Mouse (Mus musculus) heart, embryonic 14.5 days (tissue): ENCODE measurements around the gene Arl4d. TPM values are rescaled to one million over a fixed set of nuclear protein-coding genes. Genes with fewer than 3 reads are reported as not detected.

Experiments
- ATAC-seq: fragments of 200-750 bp; cut with Nextera tagmentation; 2 replicates; pipeline ENCODE4 v1.8.0; 2017; ENCODE audit warnings: low read depth, moderate TSS enrichment; ENCODE audit not compliant: insufficient number of reproducible peaks, insufficient read depth, low FRiP score
- H3K27ac ChIP-seq, 2 experiments: fragments of 200-500 bp in 1 of 2; fragments of 300-500 bp in 1 of 2; sonication (generic) in 1 of 2; replicated peaks in 1 of 2; 2 replicates each; pipeline ENCODE4 v1.5.1; 2012 to 2014; ENCODE audit warnings: low read depth in 2 of 2, low read length in 2 of 2, control low read depth in 1 of 2, mild to moderate bottlenecking in 1 of 2, mixed read lengths in 1 of 2; ENCODE audit not compliant: control insufficient read depth in 1 of 2, insufficient read depth in 1 of 2
- H3K27me3 ChIP-seq: fragments of 300-500 bp; sonication (generic); 2 replicates; pipeline ENCODE4 v1.6.1; 2014; ENCODE audit warnings: mild to moderate bottlenecking, low read length, control low read depth; ENCODE audit not compliant: control insufficient read depth, insufficient read depth
- H3K36me3 ChIP-seq: fragments of 300-500 bp; sonication (generic); 2 replicates; pipeline ENCODE4 v1.6.1; 2014; ENCODE audit warnings: mild to moderate bottlenecking, control low read depth, low read length, mixed read lengths; ENCODE audit not compliant: control insufficient read depth, insufficient read depth
- H3K4me1 ChIP-seq, 2 experiments: fragments of 200-500 bp in 1 of 2; fragments of 300-500 bp in 1 of 2; sonication (generic) in 1 of 2; 2 replicates each; pipeline ENCODE4 v1.6.1; 2012 to 2014; ENCODE audit warnings: low read length in 2 of 2, control low read depth in 1 of 2, mixed read lengths in 1 of 2; ENCODE audit not compliant: control insufficient read depth in 2 of 2, insufficient read depth in 2 of 2
- H3K4me2 ChIP-seq: fragments of 300-500 bp; sonication (generic); 2 replicates; pipeline ENCODE4 v1.6.1; 2014; ENCODE audit warnings: mild to moderate bottlenecking, low read length
- H3K4me3 ChIP-seq, 2 experiments: fragments of 200-500 bp in 1 of 2; fragments of 300-500 bp in 1 of 2; sonication (generic) in 1 of 2; 2 replicates each; pipeline ENCODE4 v1.5.1; 2012 to 2014; ENCODE audit warnings: low read length in 2 of 2, mild to moderate bottlenecking in 2 of 2, control low read depth in 1 of 2, low read depth in 1 of 2, moderate library complexity in 1 of 2; ENCODE audit not compliant: control insufficient read depth in 1 of 2, insufficient read depth in 1 of 2
- H3K9ac ChIP-seq: fragments of 300-500 bp; sonication (generic); 2 replicates; pipeline ENCODE4 v1.6.1; 2014; ENCODE audit warnings: mild to moderate bottlenecking, low read length
- H3K9me3 ChIP-seq: fragments of 300-500 bp; sonication (generic); 2 replicates; pipeline ENCODE4 v1.6.1; 2016; ENCODE audit warnings: low read length, control low read depth; ENCODE audit not compliant: control insufficient read depth
- WGBS: fragments of 180-500 bp; shearing (Covaris S2); extraction: QIAGEN DNeasy Blood & Tissue Kit; methylation state at CpG from one replicate; pipeline ENCODE4 v1.1.7; 2014; 5-methylcytosine and 5-hydroxymethylcytosine counted together
- polyA plus RNA-seq: library from polyadenylated mRNA; unstranded; fragments of >200 nt; fragmentation: Nextera tagmentation; extraction: Ambion mirVana; gene quantifications from 2 replicates; pipeline ENCODE4 v1.2.1, GENCODE M21; 2014

The Arl4d gene
- polyA plus RNA-seq, 1 experiment from 2014 or later: 6.7 TPM

DNA sequence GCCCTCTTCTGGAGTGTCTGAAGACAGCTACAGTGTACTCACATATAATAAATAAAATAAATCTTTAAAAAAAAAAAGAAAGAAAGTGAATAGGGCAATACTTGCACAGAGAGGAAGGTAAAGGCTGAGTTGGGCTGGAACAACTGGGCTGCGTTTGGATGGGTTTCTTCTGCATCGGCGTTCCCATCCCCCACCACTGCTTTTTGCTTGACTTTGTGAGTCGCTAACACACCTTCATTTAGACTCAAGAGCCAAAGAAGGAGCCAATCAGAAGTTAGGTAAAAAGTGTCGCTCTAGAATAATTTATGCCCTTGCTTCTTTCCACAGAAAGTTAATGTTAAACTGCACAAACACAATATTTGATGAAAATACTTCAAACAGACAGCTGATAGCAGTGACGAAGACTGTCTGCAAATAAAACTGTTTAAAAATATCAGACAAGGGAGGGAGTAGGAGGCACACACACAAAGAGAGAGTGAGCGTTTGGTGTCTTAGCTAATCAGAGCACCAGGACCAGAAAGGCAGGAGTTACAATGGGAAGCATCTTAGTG is 17.1 kb downstream of the Arl4d start:
- no peak for ATAC-seq
- Histone ChIP-seq H3K27ac (no peak overlapping the region), H3K9me3 (no peaks in the 10 kb centered on the region), H3K4me3 (no peak overlapping the region), H3K27me3 (no peaks in the 10 kb centered on the region), H3K4me2 (no peak overlapping the region), H3K36me3 (no peaks in the 10 kb centered on the region), H3K9ac (no peak overlapping the region), H3K4me1 (peaks cover 14 to 15% of the 10 kb centered on the region in 2 experiments)
- 70% methylated on average over 7 of the region's 7 CpGs for WGBS

DNA sequence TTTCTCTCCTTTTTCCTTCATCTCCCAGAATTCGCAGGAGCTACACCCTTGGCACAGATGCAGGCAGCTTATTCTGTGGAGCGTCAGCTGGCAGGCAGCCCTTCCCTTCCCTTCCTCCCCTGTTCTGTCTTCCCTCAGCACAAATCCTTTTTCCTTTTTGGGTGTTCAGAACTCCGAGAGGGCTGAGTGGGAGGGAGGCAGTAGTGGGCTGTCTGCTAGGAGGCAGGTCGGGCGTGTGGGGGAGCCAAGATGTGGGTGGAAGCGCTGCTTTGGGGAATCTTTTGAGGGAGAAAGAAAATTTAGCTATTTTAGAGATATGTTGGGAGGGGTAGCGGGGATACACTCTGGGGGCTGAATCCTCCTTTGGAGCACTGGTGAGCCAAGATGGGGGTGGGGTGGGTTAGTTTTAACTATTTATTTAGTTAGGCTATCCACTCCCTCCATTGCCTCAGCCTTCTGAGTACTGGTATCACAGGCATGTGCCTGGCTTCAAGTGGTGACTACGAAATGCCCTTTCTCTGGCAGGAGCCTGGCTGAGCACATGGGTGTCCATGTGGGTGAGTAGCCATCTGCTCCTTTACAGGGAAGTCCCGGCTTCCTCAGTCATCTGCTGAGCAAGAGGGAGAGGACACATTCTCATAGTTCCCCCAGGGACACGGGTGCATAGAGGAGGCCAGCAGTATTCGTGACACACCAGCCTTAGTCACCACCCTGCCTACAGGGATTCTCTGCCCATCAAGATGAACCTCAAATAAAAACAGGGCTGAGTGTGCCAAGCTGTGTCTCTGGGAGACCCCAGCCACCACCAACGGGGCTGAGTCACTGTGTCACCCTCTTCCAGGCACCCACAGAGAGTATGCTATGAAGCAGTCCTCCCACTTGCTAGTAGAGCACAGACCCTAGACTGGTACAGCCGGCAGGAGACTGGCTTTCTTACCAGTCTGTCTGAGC is 22.3 kb downstream of the Arl4d start:
- Histone ChIP-seq H3K27ac (peak overlapping the region; percentile 12 to 62; a peak in 3 of 4 replicates), H3K4me1 (peaks cover 9 to 14% of the 10 kb centered on the region in 2 experiments), H3K36me3 (no peaks in the 10 kb centered on the region), H3K4me3 (no peak overlapping the region), H3K27me3 (no peaks in the 10 kb centered on the region), H3K4me2 (peak overlapping the region; percentile 42), H3K9me3 (no peaks in the 10 kb centered on the region), H3K9ac (peak overlapping the region; percentile 26; the same call in 1 of the 2 replicates)
- 27% methylated on average over 13 of the region's 13 CpGs for WGBS
- peak; percentile 54 for ATAC-seq

DNA sequence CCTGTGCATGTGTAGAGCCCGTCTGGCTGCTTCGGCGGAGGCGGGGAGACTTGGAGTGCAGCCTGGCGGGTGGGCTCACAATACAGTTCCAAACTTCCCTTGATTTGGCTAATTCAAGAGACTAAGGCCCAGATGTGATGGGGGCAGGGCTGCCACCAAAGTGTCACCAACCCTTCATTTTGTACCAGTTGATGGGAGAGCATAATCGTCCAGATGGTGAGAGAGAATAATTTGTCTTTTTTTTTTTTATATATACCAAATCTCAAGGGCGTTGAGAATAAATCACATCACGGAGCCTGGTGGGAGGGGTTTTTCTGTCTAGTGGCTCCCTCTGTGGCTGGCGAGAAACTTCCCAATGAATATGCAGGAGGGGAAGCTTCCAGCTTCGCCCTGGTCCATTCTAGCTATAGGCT is 24.4 kb downstream of the Arl4d start:
- Histone ChIP-seq H3K27ac (no peak overlapping the region), H3K9me3 (no peaks in the 10 kb centered on the region), H3K9ac (no peak overlapping the region), H3K4me1 (peaks cover 9 to 14% of the 10 kb centered on the region in 2 experiments), H3K27me3 (no peaks in the 10 kb centered on the region), H3K36me3 (no peaks in the 10 kb centered on the region), H3K4me2 (no peak overlapping the region), H3K4me3 (no peak overlapping the region)
- ATAC-seq: no peak
- 72% methylated on average over 10 of the region's 10 CpGs for WGBS

DNA sequence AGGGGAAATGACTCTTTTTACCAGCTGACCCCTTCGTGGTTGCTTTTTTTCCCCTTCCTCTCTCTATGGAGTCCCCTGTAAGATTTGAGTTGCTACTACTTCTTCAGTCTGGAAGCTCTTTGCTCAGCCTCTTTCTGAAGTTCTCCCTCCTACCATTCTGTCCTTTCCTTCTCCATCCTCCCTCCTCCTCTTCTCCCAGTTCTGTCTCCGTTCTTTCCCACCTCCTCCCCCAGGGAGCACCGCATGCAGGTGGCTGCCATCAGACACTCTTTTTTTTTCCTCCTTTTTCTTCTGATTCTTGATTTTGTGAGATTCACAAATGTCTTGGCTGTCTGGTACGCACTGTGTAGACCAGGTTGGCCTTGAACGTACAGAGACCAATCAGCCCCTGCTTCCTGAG is 25.0 kb downstream of the Arl4d start:
- Histone ChIP-seq H3K9me3 (no peaks in the 10 kb centered on the region), H3K9ac (no peak overlapping the region), H3K4me3 (no peak overlapping the region), H3K4me1 (peaks cover 10 to 14% of the 10 kb centered on the region in 2 experiments), H3K27ac (no peak overlapping the region), H3K4me2 (no peak overlapping the region), H3K36me3 (no peaks in the 10 kb centered on the region), H3K27me3 (no peaks in the 10 kb centered on the region)
- 70% methylated on average over 5 of the region's 5 CpGs for WGBS
- ATAC-seq: no peak

DNA sequence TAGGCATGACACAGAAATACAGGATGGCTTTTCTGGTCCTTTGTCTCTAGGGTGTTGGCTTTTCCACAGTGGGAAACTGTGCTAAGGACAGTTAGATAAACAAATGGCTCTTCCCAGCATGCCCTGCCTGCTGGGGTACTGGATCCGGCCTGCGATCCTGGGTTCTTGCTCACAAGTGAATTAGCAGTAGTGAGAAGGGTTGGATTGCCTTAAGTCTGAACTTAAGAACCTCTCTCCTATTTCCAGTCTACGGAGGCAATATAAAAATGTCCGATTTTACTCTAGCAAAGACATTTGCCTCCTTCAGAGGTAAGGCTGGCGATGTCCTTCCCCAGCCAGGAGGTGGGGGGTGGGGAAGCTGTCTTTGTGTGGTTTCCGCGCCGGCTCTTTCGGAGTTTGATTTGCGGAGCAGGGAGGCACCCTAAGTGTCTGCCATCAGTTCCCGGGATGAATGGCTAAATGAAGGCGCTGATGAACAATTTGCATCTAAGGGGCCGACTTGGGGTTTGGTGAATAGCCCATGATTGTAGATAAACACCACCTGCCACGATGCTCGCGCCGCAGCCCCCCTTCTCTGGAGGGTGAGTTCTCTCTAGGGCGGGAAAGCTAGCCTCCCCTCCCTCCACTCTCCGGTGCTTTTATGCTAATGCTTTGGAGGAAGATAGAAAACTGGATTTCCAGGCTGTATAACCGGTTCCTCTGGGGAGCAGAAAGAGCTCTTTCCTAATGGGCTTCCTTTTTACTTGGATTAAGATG is 30.7 kb downstream of the Arl4d start:
- Histone ChIP-seq H3K27ac (no peak overlapping the region), H3K4me2 (peak overlapping the region; percentile 70), H3K36me3 (no peaks in the 10 kb centered on the region), H3K9ac (peak overlapping the region; percentile 63), H3K9me3 (0 out of 2 replicates have a peak, but pooled peaks cover 3% of the 10 kb centered on the region), H3K4me3 (peak overlapping the region; percentile 29 to 34), H3K27me3 (no peaks in the 10 kb centered on the region), H3K4me1 (peaks cover 16 to 17% of the 10 kb centered on the region in 2 experiments; a peak in 3 of 4 replicates)
- ATAC-seq: no peak
- WGBS: 4% methylated on average over 20 of the region's 20 CpGs

DNA sequence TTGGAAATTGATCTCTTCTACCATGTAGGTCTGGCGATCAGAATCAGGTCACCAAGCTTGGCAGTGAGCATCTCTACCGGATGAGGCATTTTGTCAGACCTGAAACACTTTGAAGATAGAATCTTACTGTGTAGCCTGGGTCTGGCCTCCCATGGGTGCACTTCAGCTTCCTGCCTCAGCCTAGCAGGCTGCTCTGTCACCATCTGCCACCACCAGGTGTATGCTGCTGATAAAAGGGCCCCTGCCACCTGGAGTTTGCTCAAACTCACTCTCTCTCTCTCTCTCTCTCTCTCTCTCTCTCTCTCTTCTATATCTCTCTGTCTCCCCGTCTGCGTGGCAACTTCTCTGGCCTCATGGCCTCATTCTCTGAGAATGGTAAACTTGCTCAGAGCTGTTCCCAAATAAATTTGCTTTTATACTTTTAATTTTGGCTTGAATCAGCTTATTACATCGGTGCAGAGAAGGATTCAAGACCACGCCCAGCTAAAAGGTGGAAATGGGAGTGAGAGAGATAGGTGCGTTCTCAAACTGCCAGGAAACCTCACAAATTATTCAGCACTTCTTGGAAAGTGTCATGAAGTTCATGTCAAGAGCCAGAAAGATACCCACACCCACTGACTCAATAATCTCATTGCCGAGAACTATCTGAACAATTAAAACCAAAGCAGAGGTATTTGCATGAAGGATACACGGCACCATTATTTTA is 32.0 kb downstream of the Arl4d start:
- H3K4me1 ChIP-seq: peaks cover 16 to 17% of the 10 kb centered on the region in 2 experiments; a peak in 3 of 4 replicates
- H3K9me3 ChIP-seq: 0 out of 2 replicates have a peak, but pooled peaks cover 3% of the 10 kb centered on the region
- no peak overlapping the region for H3K9ac ChIP-seq
- 89% methylated on average over 9 of the region's 9 CpGs for WGBS
- H3K36me3 ChIP-seq: no peaks in the 10 kb centered on the region
- H3K4me3 ChIP-seq: no peak overlapping the region
- no peak for ATAC-seq
- H3K27me3 ChIP-seq: no peaks in the 10 kb centered on the region
- no peak overlapping the region for H3K4me2 ChIP-seq
- H3K27ac ChIP-seq: no peak overlapping the region

DNA sequence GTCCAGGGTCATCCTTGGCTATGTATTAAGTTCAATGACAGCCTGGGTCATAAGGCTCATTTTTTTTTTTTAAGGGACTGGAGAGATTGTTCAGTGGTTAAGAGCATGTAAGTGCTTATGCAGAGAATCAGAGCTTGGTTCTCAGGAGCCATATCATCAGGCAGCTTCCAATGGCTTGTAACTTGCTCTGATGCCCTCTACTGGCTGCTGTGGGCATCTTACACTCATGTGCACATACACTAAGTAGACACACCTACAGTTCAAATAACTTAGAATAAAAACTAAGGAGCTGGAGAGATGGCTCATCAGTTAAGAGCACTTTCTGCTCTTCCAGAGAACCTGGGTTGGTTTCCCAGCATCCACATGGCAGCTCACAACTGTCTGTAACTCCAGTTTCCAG is 32.8 kb downstream of the Arl4d start:
- no peak for ATAC-seq
- Histone ChIP-seq H3K9me3 (0 out of 2 replicates have a peak, but pooled peaks cover 3% of the 10 kb centered on the region), H3K4me2 (no peak overlapping the region), H3K27me3 (no peaks in the 10 kb centered on the region), H3K9ac (no peak overlapping the region), H3K36me3 (no peaks in the 10 kb centered on the region), H3K4me3 (no peak overlapping the region), H3K27ac (no peak overlapping the region), H3K4me1 (peaks cover 16 to 17% of the 10 kb centered on the region in 2 experiments; a peak in 3 of 4 replicates)
